Mouse (Mus musculus): ENCODE data around the gene Asic5.

The Asic5 gene

DNA sequence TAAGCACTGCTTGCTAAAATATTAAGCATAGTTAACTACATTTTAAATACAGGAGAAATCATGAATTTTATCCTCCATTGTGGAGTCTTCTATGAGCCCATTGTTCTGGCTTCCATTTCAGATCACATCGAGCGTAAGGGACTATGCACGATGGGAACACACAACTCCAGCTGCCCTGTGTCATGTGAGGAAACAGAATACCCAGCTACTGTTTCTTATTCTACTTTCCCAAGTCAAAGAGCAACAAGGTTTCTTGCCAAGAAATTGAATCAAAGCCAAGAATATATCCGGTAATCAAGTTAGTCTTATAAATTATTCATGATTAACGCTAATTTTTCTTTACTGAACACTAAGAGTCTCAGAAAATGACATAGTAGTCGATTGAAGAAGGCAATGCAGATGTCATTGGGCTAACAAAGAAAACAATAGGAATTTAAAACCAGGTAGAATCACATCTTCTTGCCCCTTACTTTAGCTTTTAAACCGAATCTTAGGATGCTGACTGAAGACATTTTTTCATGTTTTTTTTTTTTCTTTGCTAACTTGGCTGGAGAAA, 32.1 kb downstream of the Asic5 start:
- no peak for DNase-seq (ENCODE audit: low spot score)

- DNase-seq (ENCODE audit: low spot score) = no peak
These were observed 40.4 kb downstream of the Asic5 start for GRCm38 (mm10) chr3:82022421-82022920.

- no peak for DNase-seq (ENCODE audit: low spot score)
These were observed 41.0 kb downstream of the Asic5 start for GRCm38 (mm10) chr3:82023065-82023464.

GRCm38 (mm10) chr3:82027286-82027685, 45.2 kb downstream of the Asic5 start:
- DNase-seq (ENCODE audit: low spot score) = no peak

- DNase-seq (ENCODE audit: low spot score) = peak; percentile 69
These were observed 47.1 kb downstream of the Asic5 start for GRCm38 (mm10) chr3:82029229-82029628.

DNA sequence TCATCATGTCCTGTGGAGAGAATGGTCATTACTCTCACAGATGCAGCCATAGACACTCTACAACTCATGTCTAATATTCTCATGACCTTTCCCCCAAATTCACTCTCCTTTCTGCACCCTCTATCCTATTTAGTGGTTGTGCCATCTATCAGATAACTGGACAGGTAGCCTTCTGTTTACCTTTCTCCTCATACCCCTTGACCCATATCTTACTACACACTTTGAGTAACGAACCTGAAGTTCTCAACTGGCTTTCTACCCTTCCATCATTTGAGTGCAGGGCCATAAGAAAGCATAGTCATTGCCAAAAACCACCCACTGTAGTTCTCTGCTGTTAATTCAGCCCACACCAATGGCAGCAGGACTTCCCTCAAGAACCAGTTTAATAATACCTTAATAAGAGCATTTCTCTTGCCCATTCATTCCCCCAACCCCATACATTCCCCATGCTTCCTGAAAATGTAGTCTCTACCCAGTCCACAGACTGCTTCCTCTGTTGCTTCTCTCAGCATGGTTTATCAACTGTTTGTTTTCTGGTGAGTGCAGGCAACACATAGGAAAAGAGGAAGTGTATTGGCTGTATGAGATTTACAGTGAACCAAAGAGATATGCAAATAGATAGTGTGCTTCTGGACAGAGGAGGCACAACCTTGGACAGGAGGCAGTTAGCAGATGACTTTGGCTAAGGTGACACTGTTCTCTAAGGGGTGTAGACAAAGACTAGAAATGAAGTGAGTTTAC, 48.1 kb downstream of the Asic5 start:
- no peak for DNase-seq (ENCODE audit: low spot score)

DNA sequence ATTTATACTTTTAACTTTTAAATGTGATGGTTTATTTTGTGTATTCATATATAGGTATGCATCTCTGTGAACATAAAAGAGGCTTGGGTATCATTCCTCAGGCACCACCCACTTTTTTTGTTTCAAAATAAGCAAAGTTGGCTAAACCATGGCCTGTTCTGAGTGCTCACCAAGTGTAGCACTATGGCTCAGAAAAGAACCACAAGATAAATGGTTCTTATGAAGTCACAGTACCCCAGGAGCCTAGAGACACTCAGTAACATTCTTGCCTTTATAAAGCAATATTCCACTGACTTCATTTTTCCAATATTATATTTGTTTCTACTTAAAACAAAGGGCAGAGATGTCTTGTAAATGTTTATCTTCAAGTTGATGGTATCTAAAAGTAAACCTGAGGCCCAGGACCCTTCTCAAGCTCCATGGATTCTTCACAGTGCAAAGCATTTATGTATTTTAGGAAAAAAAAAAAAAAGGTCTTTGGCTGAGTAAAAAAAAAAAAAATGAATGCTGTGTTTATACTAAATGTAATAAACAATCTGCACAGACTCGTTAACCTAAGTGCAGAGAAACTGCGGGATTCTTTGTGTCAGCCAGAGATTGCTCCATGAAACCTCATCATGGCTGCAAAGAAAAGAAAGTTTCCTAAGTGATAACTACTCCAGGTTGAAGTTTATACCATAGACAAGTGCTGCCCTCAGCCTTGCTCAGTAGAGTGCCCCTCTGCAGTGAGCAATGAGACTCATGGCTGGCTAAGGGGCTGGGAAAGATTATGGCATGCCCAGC, 54.4 kb downstream of the Asic5 start:
- DNase-seq (ENCODE audit: low spot score) = no peak

GRCm38 (mm10) chr3:82043676-82044075, 61.6 kb downstream of the Asic5 start:
- no peak for DNase-seq (ENCODE audit: low spot score)

DNA sequence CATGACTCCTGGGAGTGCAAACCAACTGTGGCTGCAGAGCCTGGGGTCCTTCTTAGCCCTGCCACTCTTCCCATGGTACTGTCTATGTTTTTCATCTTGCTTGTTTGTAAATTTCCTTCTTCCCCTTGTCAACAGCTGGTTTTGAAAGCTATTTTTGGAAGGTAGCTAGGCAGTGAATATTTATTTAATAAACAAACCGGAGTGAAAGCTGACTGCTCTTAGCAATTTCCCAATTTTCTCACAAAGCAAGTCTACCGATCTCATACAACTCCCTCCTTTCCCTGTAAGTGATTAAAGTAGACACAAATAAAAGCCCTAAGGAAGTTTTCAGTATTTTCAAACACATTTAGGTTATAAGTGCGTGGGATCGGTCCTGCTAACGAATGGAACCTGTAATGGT, 62.8 kb downstream of the Asic5 start:
- no peak for DNase-seq (ENCODE audit: low spot score)

- no peak for DNase-seq (ENCODE audit: low spot score)
These were observed 64.0 kb downstream of the Asic5 start for GRCm38 (mm10) chr3:82046087-82046486.

DNA sequence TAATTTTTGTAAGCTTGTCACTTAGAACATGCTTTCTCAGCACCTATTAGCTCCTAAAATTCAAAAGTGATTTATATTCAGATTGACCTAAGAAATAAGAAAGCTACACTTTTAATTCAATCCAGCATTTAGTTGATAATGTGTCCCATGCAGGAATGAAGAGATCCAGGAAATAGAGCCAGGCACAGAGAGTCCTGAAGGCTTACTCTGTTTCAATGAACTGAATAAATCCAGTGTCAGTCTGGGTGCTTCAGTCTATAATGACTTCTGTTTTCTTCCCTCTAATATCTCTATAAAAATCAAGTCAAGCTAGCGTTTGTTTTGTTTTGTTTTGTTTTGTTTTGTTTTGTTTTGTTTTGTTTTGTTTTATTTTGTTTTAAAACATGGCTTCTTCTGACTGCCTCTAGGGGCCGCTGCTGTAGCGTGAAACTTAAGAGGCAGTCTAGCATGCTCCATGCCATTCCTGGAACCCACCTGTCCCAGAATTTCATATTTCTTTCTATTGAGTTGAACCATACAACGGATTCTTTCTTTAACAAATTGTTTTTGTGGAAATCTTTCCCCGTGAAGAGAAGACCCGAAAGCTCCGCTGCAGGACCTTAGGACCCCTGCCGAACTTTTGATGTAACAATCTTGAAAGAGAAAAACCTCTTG, 65.1 kb downstream of the Asic5 start:
- DNase-seq (ENCODE audit: low spot score) = peak; percentile 71

DNA sequence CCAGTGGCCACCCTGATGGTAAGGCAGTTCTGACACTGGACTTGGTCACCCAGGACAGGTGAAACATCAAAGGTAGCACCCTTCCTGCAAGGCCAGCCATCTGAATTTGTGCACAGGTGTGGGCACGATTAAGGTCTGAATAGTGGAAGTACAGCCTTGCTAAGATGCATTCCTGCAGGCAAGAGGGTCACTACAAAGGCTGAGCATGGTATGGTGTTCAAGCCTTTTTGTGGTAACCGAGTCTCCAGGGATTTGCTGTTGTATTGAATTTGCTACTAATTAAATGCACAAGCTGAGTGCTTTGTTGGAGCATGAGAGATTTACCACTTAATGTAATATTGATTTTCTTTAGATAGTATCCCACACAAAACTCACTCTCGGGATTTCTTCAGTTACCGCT, 66.0 kb downstream of the Asic5 start:
- DNase-seq (ENCODE audit: low spot score) = peak; percentile 25

GRCm38 (mm10) chr3:82048681-82049080, 66.6 kb downstream of the Asic5 start:
- DNase-seq (ENCODE audit: low spot score) = peak; percentile 35

GRCm38 (mm10) chr3:82051468-82051867, 69.4 kb downstream of the Asic5 start:
- DNase-seq (ENCODE audit: low spot score) = no peak

DNA sequence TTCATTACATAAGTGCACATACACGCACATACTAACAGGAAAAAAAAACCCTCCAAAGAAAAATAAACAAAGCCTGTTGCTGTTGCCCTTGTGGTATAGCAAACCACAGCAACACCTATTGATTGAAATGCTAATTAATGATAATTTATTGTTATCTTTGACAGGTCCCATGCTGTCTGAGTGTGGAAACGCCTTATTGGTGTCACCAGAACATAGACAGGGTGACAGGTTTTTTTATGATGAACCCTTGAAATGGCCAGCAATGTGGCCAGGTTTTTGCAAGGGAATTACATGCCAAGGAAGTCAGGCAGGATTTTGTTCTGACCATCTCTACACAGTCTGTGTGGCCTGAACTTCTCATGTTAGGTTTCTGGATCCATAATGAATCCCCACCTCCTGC, 69.9 kb downstream of the Asic5 start:
- DNase-seq (ENCODE audit: low spot score) = no peak

DNA sequence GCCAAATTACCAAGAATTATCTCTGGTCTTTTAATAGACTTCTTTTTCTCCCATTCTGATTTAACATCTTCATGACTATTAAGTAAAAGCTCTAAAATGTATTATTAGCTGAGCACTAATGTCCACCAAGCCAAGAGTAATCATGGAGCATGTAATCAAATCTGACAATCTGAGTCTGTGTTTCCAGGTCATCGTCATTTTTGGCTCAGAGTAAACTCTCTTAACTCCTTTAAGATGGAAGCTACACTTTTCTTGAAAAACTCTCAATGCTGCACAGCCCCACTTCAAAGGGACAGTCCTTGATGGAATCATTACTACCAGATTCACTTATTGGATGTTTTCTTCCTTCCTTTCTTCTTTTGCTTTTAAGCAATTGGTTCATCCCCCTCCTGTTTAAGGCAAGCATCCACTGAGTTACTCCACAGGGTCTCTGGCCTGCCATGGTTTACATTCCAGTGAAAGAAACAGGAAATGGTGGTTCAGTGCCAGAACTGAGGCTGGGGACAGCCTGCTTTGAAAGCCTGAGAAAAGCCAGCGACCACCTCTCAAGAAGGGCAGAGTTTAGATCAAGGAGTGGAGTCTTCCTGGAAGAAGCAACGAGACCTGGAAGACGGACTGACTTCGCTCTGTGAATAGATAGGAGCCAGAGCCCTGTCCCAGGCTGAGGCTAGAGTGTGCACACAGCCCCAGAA, 72.3 kb downstream of the Asic5 start:
- no peak for DNase-seq (ENCODE audit: low spot score)

DNA sequence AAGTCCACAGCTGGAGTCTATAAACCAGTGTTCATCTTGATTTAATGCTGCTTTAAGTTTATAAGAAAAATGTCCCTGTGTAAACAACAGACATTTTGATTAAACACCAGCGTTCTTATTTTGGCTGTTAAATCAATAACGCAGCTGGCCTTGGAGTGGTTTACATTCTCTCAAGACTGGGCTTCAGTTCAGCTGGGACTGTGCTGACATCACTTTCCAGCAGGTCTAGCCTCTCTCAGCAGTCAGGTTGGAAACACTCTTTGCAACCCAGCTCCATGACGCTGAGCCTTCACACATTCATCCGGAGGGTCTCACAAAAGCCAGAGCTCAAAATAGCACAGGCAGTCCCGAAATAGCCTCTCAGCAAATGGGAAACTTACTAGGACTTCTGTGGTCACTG, 75.1 kb downstream of the Asic5 start:
- DNase-seq (ENCODE audit: low spot score) = no peak

- DNase-seq (ENCODE audit: low spot score) = no peak
These were observed 79.5 kb downstream of the Asic5 start for GRCm38 (mm10) chr3:82061402-82062180.

DNA sequence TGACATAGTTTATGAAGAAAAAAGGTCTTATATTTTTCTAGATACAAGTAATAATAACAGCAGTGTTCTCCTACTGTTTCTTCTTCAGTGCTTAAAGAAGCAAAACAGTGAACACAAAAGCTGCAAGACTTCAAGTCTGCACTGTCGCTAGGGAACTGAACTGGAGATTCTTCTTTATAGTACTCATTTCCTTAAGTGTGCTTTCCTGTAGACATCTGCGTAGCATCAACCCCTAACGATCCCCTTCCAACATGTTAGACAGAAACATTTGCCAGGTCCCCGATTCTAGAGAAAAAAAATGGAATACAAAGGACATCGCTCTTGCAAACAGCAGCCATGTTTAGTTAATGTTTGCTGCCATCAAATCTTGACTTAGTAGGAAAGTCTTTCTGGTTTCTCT, 85.7 kb downstream of the Asic5 start:
- no peak for DNase-seq (ENCODE audit: low spot score)
